Mouse (Mus musculus): ENCODE data around the gene Abhd5. TPM values are rescaled to one million over a fixed set of nuclear protein-coding genes. Genes with fewer than 3 reads are reported as not detected.

The Abhd5 gene
- polyA plus RNA-seq, 1 experiment from 2014 or later: 50.8 TPM

- H3K9me3 ChIP-seq (ENCODE audit: control insufficient read depth): no peaks in the 10 kb centered on the region
- no peak overlapping the region for H3K4me3 ChIP-seq (ENCODE audit: low read depth, low read length)
- TF ChIP-seq CTCF (IDR thresholded peaks at IDR 0.05; ENCODE audit: low read depth): no peak
- no peak overlapping the region for H3K9ac ChIP-seq (ENCODE audit: low read depth, low read length)
- no peak overlapping the region for H3K4me2 ChIP-seq (replicated peaks; ENCODE audit: low read depth)
- H3K27me3 ChIP-seq (replicated peaks; ENCODE audit: control insufficient read depth, insufficient read depth, low read length): no peaks in the 10 kb centered on the region
- H3K36me3 ChIP-seq (ENCODE audit: control insufficient read depth, insufficient read depth): 0 out of 2 replicates have a peak, but pooled peaks cover 4% of the 10 kb centered on the region
- peak overlapping the region; percentile 66 for H3K27ac ChIP-seq (ENCODE audit: low read depth, low read length)
- 38% methylated on average over 5 of the region's 5 CpGs for WGBS
- peak; percentile 86 for ATAC-seq
- no peaks in the 10 kb centered on the region for H3K4me1 ChIP-seq (replicated peaks; ENCODE audit: control insufficient read depth, insufficient read depth, low read length)
Observed at GRCm38 (mm10) chr9:122389287-122389920, 38.0 kb downstream of the Abhd5 start.

GRCm38 (mm10) chr9:122395816-122396215 lies 44.4 kb downstream of the Abhd5 start:
- WGBS: 64% methylated on average over 5 of the region's 5 CpGs
- no peaks in the 10 kb centered on the region for H3K9me3 ChIP-seq (ENCODE audit: control insufficient read depth)
- no peak for TF ChIP-seq CTCF (IDR thresholded peaks at IDR 0.05; ENCODE audit: low read depth)
- H3K4me2 ChIP-seq (replicated peaks; ENCODE audit: low read depth): no peak overlapping the region
- H3K27ac ChIP-seq (ENCODE audit: low read depth, low read length): no peak overlapping the region
- H3K9ac ChIP-seq (ENCODE audit: low read depth, low read length): no peak overlapping the region
- no peaks in the 10 kb centered on the region for H3K27me3 ChIP-seq (replicated peaks; ENCODE audit: control insufficient read depth, insufficient read depth, low read length)
- no peak for ATAC-seq
- H3K4me3 ChIP-seq (ENCODE audit: low read depth, low read length): no peak overlapping the region
- H3K36me3 ChIP-seq (ENCODE audit: control insufficient read depth, insufficient read depth): no peaks in the 10 kb centered on the region
- peaks cover 5% of the 10 kb centered on the region; the same call in 1 of the 2 replicates for H3K4me1 ChIP-seq (replicated peaks; ENCODE audit: control insufficient read depth, insufficient read depth, low read length)

- Histone ChIP-seq H3K27ac (ENCODE audit: low read depth, low read length) (no peak overlapping the region), H3K36me3 (ENCODE audit: control insufficient read depth, insufficient read depth) (no peaks in the 10 kb centered on the region), H3K27me3 (replicated peaks; ENCODE audit: control insufficient read depth, insufficient read depth, low read length) (no peaks in the 10 kb centered on the region), H3K4me3 (ENCODE audit: low read depth, low read length) (no peak overlapping the region), H3K4me1 (replicated peaks; ENCODE audit: control insufficient read depth, insufficient read depth, low read length) (peaks cover 5% of the 10 kb centered on the region; the same call in 1 of the 2 replicates), H3K9me3 (ENCODE audit: control insufficient read depth) (no peaks in the 10 kb centered on the region), H3K9ac (ENCODE audit: low read depth, low read length) (no peak overlapping the region), H3K4me2 (replicated peaks; ENCODE audit: low read depth) (no peak overlapping the region)
- no peak for ATAC-seq
- TF ChIP-seq CTCF (IDR thresholded peaks at IDR 0.05; ENCODE audit: low read depth): no peak
- WGBS: 100% methylated on average over 1 of the region's 1 CpGs
Observed at GRCm38 (mm10) chr9:122397156-122397555, 45.7 kb downstream of the Abhd5 start.

- peaks cover 5% of the 10 kb centered on the region; the same call in 1 of the 2 replicates for H3K4me1 ChIP-seq (replicated peaks; ENCODE audit: control insufficient read depth, insufficient read depth, low read length)
- no peak for ATAC-seq
- 62% methylated on average over 7 of the region's 7 CpGs for WGBS
Observed at GRCm38 (mm10) chr9:122398746-122399145, 47.3 kb downstream of the Abhd5 start.

GRCm38 (mm10) chr9:122401239-122401638 lies 49.8 kb downstream of the Abhd5 start:
- TF ChIP-seq CTCF (IDR thresholded peaks at IDR 0.05; ENCODE audit: low read depth): no peak
- peak; percentile 73 for ATAC-seq

More at GRCm38 (mm10) chr9:122398746-122399145, 47.3 kb downstream of the Abhd5 start:
- TF ChIP-seq CTCF (IDR thresholded peaks at IDR 0.05; ENCODE audit: low read depth): no peak
- H3K36me3 ChIP-seq (ENCODE audit: control insufficient read depth, insufficient read depth): no peaks in the 10 kb centered on the region
- H3K27me3 ChIP-seq (replicated peaks; ENCODE audit: control insufficient read depth, insufficient read depth, low read length): no peaks in the 10 kb centered on the region
- no peak overlapping the region for H3K4me3 ChIP-seq (ENCODE audit: low read depth, low read length)
- H3K9ac ChIP-seq (ENCODE audit: low read depth, low read length): no peak overlapping the region
- H3K4me2 ChIP-seq (replicated peaks; ENCODE audit: low read depth): no peak overlapping the region
- no peak overlapping the region for H3K27ac ChIP-seq (ENCODE audit: low read depth, low read length)
- no peaks in the 10 kb centered on the region for H3K9me3 ChIP-seq (ENCODE audit: control insufficient read depth)

GRCm38 (mm10) chr9:122410437-122411175 lies 59.2 kb downstream of the Abhd5 start:
- Histone ChIP-seq H3K27ac (ENCODE audit: low read depth, low read length) (no peak overlapping the region), H3K4me1 (replicated peaks; ENCODE audit: control insufficient read depth, insufficient read depth, low read length) (no peaks in the 10 kb centered on the region), H3K27me3 (replicated peaks; ENCODE audit: control insufficient read depth, insufficient read depth, low read length) (no peaks in the 10 kb centered on the region), H3K4me3 (ENCODE audit: low read depth, low read length) (no peak overlapping the region), H3K4me2 (replicated peaks; ENCODE audit: low read depth) (no peak overlapping the region), H3K9me3 (ENCODE audit: control insufficient read depth) (no peaks in the 10 kb centered on the region), H3K36me3 (ENCODE audit: control insufficient read depth, insufficient read depth) (no peaks in the 10 kb centered on the region), H3K9ac (ENCODE audit: low read depth, low read length) (no peak overlapping the region)
- no peak for ATAC-seq
- no peak for TF ChIP-seq CTCF (IDR thresholded peaks at IDR 0.05; ENCODE audit: low read depth)
- WGBS: 87% methylated on average over 16 of the region's 16 CpGs

More at GRCm38 (mm10) chr9:122401239-122401638, 49.8 kb downstream of the Abhd5 start:
- WGBS: 89% methylated on average over 4 of the region's 4 CpGs
- Histone ChIP-seq H3K27ac (ENCODE audit: low read depth, low read length) (no peak overlapping the region), H3K27me3 (replicated peaks; ENCODE audit: control insufficient read depth, insufficient read depth, low read length) (no peaks in the 10 kb centered on the region), H3K4me2 (replicated peaks; ENCODE audit: low read depth) (no peak overlapping the region), H3K4me3 (ENCODE audit: low read depth, low read length) (no peak overlapping the region), H3K4me1 (replicated peaks; ENCODE audit: control insufficient read depth, insufficient read depth, low read length) (peaks cover 5% of the 10 kb centered on the region; the same call in 1 of the 2 replicates), H3K36me3 (ENCODE audit: control insufficient read depth, insufficient read depth) (no peaks in the 10 kb centered on the region), H3K9ac (ENCODE audit: low read depth, low read length) (no peak overlapping the region), H3K9me3 (ENCODE audit: control insufficient read depth) (no peaks in the 10 kb centered on the region)
